Mouse (Mus musculus) frontal cortex, postnatal 14 days (tissue): ENCODE measurements at regions not wholly inside any gene's neighbourhood (a gene's known extent, or its start where the extent isn't known, plus 50 kb on each side); places are given as distances from the start of the nearest gene placed in this dataset.

Experiments
- DNase-seq, 2 experiments: peaks; one replicate each; pipeline ENCODE4 v3.0.0; 2022; ENCODE audit warnings: low spot score in 2 of 2

DNA sequence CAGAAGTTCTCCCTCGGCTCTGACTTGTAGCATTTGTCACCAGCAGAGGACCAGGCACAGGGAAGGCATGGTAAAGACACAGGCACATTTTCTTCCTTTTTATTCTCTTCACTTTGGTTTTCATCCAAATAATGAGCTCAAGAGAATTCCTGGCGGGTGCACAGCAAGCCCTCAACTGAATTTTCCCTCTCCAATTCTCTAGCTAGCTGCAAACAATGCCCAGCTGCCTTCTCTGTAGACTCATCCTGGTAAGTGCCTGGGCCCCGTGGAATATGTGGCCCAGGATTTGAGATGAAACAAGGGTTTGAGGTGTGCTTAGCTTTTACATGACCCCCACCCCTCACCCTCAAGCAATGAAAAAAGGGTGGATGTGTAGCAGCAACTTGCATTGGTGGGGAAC is 90.4 kb downstream of the Otol1 start:
- no peak for DNase-seq

DNA sequence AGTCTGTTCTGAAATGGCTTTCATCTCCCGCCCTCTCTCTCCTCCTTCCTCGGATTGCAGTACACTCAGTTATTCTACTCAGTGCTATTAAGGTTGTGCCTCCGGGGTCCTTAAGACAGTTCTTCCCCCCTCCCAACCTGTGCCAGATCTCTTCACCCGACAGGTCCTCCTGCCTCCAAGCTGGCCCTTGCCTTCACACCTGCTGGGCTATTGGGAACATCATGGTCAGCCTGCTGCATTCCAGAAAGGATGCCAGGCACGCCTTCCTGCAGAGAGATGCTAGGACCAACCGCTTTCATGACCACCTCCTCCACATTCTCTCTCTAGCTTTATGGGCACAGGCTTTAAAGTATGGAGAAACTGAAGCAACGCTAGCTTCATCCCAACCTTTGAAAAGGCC is 94.7 kb downstream of the Otol1 start:
- DNase-seq = no peak

DNA sequence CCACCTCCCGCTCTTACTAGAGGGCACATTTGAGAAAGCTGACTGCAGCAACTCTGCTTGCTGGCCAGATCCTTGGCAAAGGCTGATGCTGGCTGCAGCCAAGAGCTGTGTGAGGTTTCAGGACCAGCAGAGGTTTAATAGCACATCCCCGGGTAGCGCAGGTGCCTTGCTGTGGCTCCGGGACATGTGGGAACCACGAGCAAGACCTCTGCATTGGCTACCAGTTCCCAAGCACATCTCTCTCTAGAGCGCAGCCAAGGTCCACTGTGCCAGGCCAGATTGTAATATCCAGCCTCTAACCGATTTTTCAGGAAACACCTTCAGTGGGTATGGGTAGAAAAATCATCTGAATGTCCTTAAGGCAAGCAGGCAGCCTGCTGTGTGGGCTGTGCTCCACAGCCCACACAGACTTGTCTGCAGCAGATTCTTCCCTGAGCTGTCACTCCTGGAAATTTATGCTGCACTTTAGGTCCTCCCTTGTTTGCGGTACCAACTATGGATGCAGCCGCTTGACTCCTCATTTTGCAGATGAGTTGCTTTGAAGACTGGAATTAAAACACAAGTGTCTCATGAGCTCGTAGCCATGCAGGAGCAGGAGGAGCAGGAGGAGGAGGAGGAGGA is 95.3 kb downstream of the Otol1 start:
- peak in 1 of 2 experiments; percentile 9 for DNase-seq

DNA sequence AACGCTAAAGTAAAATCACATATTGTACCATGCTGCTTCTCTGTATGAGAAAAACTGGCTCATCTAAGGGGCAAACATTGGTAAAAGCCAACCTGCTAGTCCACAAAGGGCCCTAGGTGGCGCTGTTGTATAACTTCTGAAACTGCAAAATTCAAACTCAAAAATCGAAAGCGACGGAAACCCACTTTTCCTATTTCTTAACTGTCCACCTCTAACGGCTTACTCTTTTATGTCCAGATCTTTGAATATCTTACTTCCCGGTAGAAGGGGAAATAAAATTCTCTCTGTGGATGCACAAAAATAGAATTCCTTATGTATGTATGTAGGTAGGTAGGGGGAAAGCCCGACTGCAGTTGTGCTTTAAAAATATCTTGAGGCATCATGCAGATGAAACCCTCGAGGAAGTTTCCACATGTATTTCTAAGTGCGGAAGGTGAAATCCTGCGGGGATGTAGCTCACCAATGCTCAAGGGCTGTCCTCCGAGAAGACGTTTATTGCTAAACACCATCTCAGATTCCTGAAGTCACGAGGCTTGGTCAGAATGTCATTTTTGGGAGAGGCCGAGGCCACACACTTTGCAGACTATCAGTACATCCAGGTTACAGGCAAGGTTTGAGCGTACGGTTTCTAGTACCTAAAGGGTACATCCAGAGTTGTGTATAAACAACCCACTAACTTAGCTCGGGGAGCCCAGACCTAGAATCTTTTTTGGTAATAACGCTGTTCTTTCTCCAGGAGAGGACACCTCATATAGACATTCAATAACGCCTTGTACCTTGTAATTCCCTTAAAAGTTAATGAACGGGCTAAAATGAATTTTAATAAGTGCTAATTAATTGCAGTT is 96.8 kb downstream of the Otol1 start:
- peak; percentile 47 to 79 for DNase-seq

DNA sequence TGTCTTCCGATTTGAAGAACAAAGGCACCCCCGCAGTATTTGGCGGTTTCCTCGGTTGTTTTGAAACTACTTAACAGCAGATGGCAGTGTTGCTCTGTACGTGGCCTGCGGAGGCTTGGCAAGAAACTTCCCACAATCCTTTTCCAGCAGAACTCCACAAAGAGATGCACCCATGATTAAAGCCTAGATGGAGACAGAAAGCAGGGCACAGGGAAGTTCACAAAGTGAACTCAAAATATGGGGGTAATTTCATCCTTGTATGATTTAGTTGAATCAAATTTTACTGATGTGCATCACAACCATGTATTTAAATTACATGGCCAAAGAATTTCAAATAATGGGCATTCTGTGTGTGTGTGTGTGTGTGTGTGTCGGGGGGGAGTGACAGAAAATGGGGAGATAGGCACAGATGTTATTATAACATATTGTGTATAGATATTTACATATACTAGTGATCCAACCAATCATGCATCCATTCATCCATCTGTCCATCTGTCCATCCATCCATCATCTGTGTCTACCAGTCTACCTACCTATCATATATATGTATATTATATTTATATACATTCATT is 97.5 kb downstream of the Otol1 start:
- DNase-seq = peak; percentile 52 to 56

DNA sequence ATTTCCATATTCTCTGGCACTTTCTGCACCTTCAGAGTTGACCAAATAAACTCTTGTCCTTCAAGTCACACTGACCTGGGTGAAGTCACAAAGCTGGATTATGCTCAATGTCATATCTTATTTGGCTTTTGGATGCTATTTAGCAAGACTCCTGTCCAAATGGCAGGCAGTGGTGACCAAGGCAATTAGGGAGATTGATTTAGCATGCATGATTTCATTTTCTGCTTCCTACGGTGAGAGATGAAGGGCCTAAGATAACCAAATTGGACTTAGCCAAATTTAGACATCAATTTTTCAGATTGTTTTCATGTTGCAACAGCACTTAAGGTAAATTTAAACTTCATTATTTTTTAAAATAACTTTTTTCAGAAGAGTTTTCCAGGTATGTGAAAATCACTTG is 98.1 kb downstream of the Otol1 start:
- no peak for DNase-seq

DNA sequence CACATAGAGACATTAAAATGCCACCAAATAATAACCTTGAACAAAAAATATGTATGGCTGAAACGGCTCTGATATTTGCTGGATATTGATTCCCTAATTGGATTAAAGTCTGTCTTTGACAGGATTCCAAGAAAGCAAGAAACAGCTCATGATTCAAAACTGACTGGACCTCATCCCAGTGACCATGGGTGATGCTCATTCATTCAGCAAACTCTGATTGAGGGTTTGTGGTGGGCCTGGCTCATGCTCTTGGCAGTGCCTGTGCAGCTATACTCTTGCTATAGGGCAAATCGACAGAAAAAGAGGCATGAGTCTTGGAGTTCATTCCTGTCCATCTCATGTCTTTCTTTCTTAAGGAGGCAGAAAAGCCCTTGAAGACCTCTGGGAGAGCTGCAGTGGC is 98.7 kb downstream of the Otol1 start:
- DNase-seq = no peak

DNA sequence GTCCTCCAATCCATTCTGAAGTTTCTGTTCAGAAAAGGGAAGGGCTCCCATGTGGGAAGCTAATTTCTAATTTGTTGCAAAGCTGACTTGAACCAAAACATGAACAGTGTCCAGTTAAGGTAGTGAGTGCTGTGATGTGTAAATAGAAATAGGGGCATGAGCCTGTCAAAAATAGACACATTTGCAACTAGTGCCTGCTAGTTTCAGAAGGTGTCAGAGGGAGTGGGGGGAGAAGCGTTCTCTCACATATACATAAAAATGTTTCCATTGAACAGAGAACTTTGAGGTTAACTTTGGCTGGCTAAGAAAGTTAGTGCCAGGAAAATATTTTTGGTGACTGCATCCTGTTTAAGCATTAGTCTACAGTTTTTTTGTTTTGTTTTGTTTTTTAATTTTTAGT is 118.8 kb downstream of the Otol1 start:
- no peak for DNase-seq

DNA sequence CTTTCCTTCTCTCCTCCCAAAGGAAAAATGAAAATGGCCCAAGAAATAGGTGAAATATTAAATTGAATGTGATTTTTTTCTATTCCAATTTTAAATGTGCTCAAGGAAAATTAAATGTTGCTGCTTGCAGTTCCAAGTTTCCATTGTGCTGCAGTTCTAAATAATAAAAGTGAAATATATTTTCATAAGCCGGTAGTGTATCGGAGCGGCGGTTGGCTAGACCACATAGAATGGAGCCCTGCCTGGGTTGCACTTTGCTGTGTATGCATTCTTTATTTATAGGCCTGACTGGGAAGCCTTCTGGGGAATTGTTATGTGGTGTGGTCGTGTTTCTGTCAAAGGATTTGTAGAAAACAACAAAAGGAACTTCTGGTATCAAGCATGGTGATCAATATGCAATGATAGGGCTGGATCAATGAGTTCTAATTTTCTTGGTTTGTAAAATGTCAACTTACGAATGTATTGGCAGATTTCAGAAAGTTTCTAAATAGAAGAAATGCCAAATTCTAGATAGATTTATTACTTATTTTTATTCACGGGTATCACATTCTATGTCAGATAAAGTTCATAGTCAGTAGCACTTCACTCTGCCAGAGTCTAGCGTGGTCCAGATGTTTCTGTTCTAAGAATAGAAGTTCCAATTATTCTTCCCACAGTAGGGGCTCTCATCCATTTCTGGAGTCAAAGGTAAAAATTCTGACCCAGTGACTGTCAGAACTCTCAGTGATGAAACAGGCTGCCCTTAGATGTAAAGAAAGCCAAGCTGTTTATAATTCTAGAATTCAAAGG is 123.0 kb downstream of the Otol1 start:
- no peak for DNase-seq

DNA sequence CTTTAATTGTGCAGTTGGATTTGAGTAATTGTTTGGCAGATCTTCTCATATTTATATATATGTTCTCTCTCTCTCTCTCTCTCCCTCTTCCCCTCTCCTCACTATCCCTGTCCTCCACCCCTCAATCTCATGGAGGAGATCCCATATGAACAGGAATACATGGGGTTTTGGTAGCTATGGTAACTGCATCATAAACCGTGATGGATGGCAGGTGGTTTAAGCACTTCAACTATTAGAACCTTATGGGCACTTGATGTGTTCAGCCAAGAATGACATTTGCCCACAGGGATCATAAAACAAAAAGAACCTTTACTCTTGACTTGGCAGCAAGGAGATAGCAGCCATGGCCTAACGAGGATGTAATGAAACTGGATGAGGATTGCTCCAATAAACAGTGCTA is 127.5 kb downstream of the Otol1 start:
- DNase-seq = no peak

DNA sequence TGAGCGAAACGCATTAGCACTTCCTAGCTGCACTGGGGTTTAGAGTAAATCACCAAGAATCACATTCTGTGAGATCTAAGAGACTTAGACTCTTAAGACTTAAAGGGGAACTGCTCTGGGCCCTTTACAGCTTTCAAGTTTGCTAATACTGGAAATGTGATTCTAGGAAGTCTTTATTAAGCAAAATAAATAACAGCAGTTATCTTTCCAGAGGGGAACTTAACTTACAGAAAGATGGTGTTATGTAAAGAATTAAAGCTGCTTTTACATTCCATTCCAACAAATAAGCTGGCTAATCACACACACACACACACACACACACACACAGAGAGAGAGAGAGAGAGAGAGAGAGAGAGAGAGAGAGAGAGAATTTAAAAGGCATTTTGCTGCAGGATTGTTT is 131.1 kb downstream of the Otol1 start:
- no peak for DNase-seq

DNA sequence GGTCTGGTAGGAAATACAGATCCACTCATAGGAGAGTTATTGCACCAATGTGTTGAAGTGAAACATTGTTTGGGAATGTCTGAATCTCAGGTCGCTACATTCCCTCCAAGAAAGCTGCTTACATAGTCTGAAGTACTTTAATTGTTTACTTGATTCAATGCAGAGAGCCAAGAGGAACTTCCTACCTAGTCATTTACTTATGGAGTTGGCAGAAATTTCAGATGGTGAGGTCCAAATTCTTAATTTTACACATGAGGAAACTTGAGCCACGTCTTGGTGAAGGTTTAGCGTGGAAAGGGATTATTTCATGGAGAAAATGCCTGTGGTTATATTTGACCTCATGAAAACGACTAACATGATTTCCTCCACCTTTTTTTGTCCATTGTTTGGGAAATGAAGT is 131.5 kb downstream of the Otol1 start:
- no peak for DNase-seq

DNA sequence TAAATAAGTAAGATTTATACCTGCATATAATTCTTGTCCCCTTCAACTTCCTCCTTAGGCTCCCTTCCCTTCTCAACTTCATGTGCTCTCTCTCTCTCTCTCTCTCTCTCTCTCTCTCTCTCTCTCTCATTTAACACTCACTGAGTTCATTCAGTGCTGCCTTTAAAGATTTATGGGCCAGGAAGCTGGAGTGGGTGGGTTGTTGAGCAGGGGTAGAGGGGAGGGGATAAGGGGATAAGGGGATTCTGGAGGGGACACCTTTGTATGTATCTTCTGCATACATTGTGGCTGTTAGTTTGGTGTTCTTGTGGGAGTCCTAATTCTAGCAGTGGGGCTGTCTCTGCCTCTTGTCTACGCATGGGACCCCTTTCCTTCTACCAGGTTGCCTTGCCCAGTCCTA is 138.3 kb downstream of the Otol1 start:
- DNase-seq = no peak

DNA sequence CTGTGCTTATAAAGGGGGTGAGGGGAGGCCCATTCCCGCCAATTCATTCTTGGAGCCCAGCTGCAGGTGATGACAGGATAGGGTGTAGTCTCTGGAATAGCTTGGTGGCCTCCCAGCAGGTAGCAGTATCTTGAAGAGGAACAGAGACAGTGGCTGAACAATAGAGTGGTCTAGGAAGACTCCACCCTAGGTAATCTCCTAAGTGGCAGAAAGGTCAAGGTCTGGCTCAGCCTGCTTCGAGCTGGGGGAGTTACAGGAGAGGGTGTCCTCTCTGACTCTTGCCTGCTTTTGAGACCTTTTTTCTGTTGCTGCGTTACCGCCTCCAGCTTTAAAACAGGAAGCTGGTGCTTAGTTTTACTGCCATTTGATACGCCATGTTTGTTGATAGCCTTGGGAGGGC is 143.7 kb downstream of the Otol1 start:
- DNase-seq = no peak

DNA sequence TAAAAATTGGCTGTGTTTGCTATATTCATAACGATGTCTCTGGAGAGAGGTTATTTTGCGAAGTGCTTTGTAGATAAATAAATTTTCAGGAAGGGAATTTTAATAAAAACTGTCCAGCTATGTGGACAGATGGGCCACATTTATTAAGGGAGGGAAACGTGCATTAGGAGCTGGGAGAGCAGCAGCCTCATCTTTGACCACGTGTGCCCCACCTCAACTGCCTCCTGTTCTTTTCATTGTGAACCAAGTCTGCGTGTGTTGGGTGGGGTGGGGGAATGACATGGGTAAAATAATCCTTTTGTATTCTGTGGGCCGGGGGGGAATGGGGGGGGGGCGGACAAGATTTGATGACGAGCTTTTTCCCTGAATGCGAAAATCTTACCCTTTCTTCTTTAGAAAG is 152.6 kb downstream of the Otol1 start:
- DNase-seq = no peak

DNA sequence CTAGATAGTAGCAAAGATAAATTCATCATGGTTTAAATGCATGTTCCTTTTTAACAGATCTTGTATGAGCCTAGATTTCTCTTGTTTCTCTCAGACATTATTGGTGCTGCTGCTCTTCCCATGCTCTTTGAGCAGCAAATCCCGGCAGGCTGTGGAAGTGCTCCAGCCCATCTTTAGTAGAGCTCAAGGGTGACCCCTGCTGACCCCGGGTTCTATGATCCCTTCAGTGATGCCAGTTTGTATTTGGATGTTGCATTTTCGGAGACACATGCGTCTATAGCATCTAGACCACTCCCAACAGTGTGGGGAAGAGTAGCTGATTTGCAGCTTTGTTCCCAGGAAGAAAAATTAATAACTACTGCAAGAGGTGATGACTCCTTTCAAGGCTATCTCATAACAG is 164.3 kb downstream of the Otol1 start:
- no peak for DNase-seq

DNA sequence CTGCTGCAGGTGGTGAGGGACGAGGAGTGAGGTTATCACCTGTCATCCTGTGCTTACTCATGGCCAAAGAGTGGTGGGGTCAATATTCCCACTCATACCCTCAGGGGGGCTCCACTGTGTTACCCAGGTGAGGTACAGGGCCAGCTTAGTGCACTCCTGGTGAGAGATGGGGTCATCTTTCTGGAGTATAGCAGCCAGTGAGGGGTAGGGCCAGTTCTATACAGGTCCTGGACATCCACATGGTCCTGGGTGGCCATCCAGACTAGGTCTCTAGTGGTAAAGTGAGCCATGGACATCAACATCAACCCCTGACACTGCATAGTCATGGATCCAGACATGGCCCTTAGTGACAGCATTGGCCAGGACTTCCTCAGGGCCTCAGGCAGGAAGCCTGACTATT is 169.0 kb downstream of the Otol1 start:
- DNase-seq = no peak

DNA sequence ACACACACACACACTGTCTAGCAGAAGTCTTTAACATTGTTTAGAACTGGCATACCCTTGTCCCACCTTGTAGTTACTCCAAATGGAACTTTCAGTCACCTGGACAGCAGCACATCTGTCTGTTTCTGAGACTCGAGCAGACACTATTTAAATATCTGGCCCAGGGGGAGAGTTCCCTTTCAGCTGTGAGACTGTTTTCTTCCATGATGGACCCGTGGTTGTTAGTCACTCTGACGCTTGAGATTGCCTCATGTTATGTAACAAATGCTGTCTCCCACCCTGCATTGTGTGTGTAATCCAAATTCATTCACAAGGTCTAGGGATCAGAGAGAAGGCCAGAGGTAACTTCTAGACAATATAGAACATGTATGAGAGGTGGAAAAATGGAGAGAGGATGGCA is 174.2 kb downstream of the Otol1 start:
- no peak for DNase-seq

DNA sequence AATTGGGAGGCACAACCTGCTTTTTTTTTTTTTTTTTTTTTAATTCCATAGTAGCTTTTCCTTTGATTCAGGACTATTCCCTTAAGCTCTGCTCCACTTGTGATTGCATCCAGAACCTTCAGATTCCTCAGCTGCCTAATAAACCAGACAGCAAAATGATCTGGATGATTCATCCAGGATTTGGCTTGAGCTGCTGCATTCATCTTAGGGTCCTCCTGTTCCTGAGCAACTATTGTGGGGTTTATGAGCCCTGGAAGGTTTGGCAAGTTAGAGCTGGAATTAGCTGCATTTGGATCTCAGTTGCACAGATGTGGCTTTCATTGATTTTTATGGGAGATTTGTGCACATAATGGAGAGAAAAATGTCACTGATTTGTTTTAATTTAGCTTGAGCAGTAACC is 183.3 kb downstream of the Otol1 start:
- no peak for DNase-seq

DNA sequence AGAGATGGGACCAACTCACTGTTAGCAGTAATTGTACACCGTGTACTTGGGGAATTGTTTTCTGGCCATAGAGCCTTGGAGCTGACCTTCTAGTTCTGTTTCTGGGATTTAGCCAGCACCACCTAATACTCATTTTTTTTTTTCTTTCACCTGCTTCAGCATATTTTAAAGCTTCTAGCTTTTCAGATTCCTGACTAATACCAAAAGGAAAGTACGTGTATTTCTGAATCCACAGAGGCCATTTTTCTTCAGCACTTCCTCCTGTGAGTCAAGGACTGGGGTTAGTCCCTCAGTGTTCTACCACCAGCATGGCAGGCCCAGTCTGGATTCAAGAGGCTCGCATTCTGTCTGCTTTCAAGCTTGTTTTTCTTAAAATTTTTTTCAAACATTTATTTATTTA is 189.3 kb downstream of the Otol1 start:
- DNase-seq = no peak

DNA sequence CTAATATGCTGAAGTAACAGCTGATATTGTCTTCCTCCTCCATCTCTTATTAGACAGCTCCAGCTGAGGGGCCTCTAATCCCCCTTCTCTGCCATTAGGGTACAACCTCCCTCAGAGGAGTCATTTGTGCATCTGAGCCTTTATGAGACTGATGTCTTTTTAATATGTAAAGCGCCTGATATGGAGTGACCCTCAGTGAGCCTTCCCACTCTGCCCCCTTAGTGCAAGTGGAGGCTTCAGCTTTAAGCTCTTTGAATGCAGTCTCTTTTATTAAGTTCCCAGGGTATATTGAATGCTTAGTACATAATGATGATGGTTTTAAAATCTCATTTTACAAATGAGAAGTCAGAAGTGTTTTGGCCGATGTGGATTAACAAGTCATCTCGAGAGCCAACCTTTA is 191.5 kb downstream of the Otol1 start:
- no peak for DNase-seq

DNA sequence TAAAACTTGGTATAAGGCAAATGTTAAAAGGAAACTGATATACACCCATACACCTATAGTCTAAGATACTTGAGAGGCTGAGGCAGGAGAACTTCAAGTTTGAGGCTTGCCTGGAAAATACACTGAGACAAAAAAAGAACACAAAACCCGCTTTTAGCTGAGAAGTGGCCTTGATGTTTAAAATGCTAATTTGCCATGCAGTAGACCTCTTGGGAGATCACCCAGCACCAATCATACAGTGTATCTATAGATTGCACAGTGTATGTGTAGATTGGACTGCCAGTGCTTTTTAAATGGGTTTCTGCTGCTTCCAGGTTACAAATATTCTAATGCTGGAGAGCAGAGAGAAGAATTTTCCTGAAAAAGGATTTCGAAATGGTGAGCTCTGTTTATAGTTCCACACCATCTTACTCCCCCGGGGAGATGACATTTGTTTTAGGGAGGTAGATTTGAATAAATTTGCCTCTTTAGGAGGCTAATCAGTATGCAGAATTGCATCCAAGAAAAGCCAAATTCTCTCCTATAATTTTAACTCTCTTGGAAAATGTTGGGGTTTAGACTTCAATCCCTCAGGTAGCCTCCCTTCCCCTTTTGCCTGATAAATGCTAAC is 194.0 kb downstream of the Otol1 start:
- DNase-seq = no peak
